Mouse (Mus musculus): ENCODE measurements at regions not wholly inside any gene's neighbourhood (a gene's known extent, or its start where the extent isn't known, plus 50 kb on each side); places are given as distances from the start of the nearest gene placed in this dataset.

DNA sequence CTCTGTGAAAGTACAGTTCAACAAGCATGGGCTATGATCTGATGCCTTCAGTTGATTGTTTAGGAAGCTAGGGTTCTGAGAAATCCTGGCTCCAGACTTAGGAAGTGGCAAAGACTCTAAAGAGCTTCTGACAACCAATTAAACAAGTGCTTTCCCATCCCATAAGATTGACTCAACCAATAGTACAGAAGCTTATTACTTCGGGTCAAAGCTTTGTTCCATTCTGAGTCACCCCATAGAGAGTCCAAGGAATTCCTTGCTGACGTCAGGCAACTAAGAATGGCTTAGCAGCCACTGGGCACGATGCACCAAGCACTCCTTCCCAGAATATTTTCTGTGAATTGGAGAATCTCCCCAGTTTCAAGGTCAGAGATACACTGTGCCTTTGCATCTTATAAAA is 59.0 kb upstream of the Ntm start:
- DNase-seq (ENCODE audit: low spot score): no peak

DNA sequence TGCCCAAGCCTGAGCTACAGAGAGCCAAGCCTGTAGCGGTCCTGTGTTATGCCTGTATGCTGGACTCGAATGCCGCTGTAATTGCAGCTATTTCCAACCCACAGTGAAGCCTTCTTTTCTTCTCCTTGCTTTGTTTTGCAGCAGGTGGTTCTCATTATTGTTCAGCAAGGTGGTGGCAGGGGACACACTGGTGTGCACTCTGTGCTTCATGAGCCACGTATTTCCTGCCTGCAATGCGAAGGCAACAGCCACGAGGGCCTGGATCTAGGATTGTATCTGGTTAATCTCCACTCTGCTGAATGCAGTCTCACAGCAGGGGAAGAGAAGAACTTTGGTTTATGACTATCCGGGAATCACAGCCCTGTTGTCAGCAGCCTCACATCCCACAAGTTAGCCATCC is 62.3 kb upstream of the Ntm start:
- DNase-seq (ENCODE audit: low spot score): no peak

DNA sequence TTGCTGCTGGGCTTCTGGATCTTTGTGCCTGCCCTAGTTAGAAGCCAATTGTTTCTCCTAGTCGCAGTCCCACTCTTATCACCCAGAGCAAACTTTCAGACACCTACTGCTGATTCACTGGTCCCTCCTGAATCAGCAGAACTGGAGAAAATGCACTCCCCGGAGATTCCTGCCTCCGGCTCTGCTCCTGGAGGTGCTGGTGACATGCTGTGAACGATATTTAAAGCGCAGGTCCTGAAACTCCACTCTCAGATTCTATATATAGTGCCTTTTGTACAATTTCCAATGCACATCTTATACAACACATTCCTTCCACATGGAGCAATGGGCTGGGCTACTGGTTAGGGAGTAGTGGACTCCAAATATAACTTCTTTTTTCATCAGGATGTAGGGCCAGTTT is 64.0 kb upstream of the Ntm start:
- no peak for DNase-seq (ENCODE audit: low spot score)

DNA sequence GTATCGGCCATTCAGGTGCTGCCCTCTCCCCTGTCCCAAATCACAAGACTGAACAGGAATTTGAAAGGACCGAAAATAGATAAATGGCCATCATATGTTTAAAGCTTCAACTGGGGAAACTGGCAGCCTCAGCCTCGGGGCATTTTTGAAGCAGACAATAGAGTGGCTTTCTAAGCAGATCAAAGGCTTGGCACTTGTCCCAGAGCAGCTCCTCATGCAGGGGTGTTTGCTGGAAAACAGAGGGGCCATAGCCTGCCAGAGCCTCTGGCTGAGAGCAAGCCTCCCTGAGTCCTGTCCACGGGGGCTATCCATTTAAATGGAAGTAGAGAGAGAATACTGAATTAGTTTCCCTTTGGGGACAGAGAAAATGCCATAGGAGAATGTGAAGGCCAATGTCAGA is 77.5 kb upstream of the Ntm start:
- DNase-seq (ENCODE audit: low spot score): no peak

DNA sequence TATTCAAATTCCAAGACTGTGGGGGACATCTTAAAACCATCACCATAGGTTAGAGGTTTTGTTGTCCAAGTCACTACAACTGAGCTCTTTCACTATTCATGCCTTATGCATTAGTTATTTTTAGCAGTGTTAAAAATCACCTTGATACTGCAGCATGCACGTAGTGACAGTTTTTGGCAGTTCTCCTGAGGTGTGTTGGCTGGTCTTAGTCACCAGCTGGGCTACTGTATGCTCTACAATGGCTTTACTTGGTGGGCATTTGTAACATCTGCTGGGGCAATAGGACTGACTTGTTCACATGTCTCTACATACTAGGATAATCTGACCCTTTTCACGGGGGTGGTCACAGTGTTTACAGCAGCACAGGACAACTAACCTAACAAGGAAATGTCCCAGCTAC is 101.6 kb upstream of the Ntm start:
- no peak for DNase-seq (ENCODE audit: low spot score)

DNA sequence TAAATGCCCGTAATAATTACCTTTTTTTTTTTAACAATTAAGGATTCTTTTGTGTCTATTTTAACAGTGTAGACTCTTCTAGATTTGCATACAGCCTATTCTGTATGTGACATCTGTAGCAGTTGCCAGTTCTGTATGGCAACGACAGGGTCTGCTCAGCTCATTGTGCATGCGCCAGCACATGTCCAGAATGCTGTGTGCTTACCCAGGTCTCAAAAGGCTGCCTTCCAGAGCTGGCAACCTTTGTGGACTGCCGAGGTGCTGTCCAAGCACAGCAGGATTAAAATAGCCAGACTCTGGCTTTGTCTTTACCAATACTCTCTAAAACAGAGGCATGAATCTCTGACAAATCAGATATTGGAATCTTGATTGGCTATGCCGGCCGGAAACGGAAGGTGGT is 105.0 kb upstream of the Ntm start:
- no peak for DNase-seq (ENCODE audit: low spot score)

DNA sequence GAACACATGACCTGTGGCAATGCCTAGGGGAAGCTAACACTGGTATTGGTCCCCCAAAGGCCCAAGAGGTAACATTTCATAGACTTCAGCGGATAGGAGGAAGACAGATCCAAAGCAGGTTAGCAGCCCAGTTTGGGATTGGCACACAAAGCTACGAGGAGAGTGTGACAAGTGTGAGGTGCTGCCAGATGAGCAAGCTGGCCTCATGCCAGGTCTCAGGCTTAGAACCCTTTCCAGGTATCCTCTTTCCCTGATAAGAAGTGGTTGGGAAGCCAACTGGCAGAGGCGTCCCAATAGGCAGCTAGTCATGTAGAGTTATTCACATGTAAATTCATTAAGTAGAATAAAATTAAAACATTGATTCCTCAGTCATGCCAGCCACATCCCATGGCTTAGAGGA is 112.3 kb upstream of the Ntm start:
- DNase-seq (ENCODE audit: low spot score): no peak

DNA sequence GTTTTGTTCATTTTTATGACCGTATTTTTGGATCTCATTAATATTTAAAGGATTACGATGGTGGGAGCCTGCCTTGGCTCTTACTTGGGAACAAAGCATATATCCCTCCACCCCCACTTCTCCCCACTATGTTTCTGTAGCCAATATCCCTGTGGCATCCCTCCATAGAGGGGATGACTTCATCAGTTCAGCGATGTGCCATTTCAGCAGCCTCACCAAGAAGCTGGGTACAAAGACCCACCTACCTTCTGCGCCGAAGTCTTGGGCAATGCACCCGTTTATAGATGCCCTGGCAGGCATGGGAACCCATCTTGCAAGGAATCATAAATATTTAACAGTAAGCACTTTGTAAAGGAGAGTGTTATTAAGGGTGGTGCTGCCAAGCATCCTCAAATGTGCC is 113.1 kb upstream of the Ntm start:
- no peak for DNase-seq (ENCODE audit: low spot score)

DNA sequence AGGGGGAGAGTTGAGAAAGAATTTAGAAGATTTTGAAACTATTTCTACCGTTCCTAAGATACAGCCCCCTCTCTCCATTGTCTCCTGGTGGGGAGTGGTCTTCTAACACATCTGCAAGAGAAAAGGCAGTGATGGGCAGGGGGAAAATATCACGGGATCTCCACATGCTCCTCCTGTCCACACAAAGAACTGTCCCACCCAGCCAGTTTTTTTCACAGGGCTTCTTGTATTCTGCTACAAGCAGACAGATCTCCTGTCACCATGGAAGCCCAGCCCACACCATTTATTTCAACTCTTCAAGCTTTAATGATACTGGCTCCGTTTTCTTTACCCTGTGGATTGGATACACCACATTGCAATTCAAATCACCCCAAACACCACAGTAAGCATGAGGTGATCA is 113.5 kb upstream of the Ntm start:
- no peak for DNase-seq (ENCODE audit: low spot score)

DNA sequence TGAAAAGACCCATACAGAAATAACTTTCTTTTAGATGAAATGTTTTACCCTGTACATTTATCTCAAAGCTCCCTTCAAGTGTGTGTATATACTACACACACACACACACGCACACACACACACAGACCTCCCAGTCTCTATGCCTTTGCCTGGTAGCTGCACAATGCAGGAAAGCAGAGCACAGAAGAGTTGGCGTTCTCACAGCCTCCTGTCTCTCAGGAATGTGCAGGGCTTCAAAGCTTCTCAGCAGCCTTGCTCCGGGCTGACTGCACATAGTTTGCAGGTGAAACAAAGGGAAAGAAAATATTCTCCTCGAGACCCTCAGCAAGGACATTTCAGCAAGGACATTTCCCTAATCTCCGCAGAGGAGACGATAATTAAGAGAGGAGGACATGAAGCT is 139.0 kb upstream of the Ntm start:
- DNase-seq (ENCODE audit: low spot score): no peak

DNA sequence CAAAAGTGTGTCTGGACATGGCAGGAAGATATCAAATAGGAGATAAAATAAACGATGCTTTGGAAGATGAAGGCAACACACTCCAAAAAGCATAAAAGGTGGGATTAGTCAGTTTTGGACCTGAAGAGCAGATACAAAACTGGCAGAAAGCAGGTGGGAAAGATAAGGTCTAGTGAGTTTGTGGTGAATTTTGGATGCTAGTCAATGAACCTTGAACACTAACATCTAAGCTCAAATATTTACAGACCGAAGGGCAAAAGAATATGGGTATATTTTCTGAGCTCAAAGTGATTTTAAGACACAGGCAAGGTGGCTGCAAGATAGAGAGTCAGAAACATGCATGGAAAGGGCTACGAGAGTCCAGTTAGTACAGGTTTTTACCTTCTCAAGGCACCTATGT is 159.4 kb upstream of the Ntm start:
- no peak for DNase-seq (ENCODE audit: low spot score)

DNA sequence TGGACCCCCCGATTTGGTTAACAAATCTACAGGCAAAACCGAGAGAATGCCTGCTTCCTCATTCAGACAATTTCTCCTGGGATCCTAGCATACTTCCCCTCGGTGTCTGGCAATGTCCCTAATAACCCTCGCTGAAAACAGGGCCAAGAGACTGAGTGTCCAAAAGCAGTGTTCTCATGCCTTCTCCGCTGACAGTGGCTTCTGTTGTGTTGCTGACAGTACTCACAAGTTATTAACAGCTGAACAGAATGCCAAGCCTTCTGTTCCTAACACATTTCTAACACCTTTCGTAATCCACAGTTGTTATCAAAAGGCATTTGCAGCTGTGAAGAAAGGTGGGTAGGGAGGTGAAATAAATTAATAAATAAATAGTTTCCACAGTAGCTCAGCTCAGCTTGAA is 166.2 kb upstream of the Ntm start:
- DNase-seq (ENCODE audit: low spot score): no peak

DNA sequence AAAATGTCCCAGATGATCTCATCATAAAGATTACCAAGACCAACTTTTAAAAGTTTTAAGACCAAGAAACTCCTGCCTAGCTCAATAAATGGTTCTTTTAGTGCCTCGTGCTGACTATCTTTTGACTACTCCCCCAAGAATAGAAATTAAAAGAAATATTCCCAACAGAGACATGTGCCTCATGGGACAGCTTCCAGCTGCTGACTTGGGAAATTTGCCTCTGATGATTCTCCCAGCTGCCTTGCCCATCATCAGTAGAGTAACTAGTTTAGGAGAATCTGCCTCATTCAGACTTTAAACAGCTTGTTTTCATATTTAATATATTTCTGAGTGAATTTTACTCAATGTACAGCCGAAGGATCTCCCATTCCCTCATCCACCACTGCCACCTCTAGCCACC is 168.7 kb upstream of the Ntm start:
- DNase-seq (ENCODE audit: low spot score): no peak

DNA sequence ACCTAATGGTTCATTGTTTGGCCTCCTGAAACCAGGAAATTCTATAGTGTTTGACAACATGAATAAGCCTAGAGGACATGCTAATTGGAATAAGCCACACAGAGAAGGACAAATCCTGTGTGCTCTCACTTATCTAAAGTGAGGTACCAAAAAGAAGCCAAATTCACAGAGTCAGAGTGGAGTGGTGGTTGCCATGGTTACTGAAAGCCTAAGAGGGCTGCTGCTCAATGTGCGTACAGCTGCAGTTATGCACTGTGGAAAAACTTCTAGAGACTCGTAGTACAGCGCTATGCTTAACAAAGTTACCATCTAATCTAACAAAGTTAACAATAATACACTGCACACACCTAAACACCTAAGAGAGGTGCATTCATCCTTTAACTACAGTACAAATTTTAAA is 171.4 kb upstream of the Ntm start:
- DNase-seq (ENCODE audit: low spot score): no peak

DNA sequence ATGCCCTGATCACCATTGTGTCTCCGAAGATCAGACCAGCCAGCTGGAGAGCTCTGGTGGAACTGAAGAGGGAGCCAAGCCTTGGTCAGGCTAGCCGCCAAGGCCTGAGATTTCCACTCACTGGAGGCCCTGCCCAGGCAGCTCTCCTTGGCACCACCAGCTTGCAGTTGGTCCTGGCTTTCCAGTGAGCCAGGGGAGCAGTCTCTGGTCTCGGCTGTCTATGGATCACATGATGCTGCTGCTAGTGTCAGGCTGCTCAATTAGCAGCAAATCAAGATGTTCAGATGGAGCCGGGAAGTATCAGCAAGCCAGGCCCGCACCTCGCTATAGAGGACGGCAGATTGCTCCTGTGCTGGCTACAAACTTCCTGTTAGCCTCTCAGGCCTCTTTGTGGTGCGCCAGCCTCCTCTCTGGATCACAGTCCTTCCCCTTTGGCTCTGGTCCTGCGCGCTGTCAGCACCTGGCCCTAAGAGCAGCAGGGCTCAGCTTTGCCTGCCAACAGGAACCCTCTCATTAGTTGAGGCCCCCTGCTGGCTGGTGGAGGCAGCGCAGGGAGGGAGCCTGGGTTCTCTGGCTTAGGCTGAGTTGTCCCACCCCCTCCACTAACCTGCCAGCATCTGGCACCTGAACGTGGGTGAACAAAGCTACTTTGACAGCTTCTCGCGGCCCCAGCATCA is 174.8 kb upstream of the Ntm start:
- peak; percentile 77 for DNase-seq (ENCODE audit: low spot score)

DNA sequence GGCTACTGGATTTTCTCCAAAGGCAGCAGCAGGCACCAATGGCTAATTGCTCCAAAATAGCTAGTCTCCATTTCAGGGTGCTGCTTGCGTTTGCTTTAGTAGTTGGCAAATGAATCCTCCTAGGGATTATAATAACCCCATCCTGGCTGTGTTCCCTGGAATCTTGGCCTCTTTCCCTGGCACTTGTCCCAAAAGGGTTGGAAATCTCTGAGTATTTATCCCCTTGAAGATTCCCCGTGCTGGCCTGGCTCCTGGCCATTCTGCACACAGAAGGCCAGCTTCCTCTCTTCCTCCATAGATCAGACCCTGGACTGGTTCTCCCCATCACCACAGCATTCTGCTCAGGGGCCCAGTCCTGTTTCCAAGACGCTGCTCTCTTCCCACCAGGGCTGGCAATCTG is 177.2 kb upstream of the Ntm start:
- peak; percentile 46 for DNase-seq (ENCODE audit: low spot score)

DNA sequence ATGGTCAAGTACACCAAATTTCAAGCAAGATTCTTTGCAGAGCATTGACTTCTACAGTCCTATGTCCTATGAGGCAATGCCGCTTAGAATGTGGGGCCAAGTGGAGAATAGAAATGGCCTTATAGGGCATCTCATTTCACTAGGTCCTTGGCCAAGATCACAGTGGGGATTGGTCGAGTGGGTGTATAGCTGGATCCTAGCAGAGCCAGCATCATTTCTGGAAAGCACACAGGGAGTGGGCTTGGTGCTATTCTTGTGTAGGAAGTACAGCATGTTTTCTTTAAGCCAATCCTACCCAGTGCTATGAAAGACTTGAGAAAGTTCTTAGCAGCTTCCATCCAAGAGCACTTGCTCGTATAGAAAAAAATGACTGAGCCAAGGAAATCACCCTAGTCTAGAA is 178.2 kb upstream of the Ntm start:
- DNase-seq (ENCODE audit: low spot score): no peak

DNA sequence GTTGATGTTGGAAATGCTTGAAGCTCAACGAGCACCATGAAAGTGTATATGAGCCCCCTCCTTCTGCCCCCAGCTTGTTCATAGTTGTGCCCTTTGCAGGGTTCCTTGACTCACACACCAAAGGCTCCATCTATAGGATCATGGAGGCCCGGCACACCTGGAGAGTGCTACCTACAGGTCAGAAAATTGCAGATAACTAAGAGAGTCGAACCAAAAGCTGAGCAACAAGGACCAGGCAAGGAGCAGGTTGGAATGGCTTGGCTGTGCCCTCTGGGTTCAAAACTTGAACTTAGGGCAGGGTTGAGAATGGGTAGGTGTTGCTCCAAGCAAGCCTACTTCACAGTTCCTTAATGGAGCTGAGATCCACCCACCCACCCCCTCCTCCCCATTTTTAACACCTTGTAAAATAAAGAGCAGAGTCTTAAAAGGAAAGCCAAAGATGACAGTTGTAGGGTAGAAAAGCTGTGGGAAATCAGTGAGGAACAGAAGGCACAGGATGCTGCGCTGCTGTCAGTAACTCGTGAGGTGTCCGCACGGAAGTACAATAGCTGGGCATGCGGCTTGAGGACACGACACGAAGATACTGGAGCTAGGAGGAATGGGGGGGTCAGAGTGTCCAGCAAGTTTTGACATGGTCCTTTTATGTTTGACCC is 180.0 kb upstream of the Ntm start:
- no peak for DNase-seq (ENCODE audit: low spot score)

DNA sequence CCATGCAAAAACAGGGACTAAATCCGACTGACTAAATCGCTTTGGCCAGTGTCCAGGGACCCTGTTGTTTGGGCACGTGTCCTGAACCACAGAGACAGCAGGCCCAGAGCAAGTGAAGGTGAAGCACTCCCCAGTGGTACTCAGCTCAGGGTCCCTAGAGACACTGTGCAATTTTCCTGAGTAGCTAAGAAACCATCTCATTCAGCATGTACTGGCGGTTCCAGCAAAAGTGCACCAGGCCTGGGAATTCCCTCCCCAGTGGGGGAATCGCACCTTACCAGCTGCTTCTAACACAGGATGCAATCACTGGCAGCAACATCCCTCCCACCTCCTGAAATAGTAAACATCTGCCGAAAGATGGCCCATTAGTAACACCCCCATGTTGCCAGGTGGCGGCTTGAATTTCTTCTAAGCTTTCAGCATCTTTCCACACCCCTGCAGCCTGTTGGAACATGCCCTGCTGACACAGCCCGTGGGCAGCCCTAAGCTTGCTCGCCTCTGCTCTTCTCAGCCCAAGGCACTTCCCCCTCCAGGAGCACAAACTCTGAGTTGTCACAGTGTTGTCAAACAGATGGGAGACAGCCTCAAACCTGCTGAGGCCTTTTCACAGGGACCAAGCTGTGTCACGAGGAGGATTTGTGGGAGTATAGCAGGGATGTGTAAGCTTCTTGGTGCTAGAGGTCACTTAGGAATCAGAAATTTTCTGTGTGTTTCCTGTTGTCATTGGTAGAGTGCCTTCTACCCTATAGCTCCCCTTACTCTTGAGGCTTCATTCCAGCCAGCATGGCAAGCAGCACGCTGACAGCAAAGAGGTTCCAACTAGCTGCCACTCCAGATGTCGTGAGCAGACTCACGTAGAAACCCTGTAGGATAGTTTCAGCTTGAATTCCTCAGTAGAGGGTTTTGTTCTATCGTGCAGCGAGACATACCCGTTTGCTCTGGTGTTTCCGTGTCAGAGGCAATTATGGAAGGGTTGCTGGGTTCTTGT is 186.8 kb upstream of the Ntm start:
- DNase-seq (ENCODE audit: low spot score): no peak

DNA sequence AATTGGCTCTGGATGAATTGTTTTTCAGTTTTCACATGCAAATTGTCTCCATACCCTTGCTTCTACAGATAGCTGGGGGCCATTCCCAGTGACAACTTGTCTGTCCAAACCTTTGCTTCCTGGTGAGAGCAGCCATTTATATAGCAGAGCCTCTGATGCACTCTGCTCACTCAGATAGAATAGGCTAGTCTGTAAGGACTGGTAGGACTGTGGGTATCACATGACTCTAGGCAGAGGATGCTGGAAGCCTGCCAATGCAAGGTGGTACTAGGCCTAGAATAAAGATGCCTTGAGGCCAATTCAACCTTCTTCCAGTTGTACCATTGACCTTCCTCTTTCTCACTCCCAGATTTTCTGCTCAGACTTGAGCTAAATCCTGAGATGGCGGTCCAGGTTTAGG is 188.2 kb upstream of the Ntm start:
- DNase-seq (ENCODE audit: low spot score): no peak

DNA sequence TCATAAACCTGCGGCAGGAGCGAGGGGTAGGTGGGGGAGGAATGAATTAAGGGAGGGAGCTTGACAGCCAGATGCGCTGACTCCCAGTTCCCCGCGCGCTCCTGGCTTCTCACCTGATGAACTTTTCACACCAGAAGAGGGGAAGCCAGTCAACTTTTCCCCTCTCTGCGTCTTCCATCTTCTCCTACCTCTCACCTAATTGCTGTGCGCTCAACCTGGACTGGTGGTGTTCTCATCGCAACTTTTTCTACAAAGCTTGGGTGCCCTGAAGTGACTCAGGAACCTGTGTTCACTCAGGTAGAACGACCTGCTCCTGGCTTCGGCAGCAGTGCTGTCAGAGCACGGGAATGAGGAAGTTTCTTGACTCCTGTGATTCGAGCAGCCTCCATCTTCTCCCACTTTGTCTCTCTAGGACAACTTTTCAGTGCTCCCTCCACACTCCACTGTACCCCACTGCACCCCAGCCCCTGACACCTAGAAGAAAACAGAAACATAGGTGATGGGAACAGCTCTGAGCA is 203.4 kb upstream of the Ntm start:
- DNase-seq (ENCODE audit: low spot score): no peak

DNA sequence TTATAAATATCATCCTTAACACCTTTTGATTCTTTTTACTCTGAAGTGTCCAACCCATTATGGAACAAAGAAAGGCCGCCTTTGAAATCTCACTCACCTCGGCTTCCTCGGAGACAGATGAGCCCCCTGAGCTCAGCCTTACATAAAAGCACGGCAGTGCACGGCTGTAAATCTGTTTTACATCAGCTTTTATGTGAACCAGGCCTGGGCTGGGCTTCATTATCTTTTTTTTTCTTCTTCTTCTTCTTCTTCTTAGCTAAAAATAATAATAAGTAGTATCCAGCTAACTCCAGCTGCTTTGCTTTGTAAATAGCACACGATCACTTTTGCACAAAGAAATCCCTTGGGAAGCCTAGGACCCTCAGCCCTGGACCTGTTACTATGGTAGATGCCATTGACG is 204.3 kb upstream of the Ntm start:
- DNase-seq (ENCODE audit: low spot score): no peak

DNA sequence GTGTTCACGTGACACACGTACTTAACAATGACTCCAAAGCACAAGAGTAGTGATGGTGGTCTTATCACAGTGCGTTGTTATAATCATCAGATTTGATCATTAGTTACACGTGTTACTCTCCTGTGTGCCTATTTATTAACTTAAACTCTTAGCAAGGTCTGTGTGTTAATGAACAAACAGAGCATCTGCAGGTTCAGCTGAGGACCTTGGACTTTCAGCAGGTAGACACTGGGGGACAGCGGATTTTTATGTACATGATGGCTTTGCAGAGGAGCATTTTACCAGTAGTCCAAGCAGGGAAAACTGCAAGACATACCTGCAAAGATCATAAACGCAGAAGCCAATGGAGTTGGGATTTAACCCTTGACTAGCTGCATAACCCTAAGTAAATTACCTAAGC is 211.7 kb upstream of the Ntm start:
- DNase-seq (ENCODE audit: low spot score): no peak
